Mouse (Mus musculus) cortical plate, adult 2 months (tissue): ENCODE measurements around the gene Drc3.

ENCODE experiments used
- CTCF ChIP-seq: fragments of 200-500 bp; IDR thresholded peaks from 2 replicates; pipeline ENCODE4 v1.5.1; 2011; ENCODE audit warnings: mild to moderate bottlenecking, control low read depth, low read length; ENCODE audit not compliant: insufficient read depth; ENCODE audit errors: extremely low read depth
- POLR2A ChIP-seq: fragments of 200-500 bp; IDR thresholded peaks from 2 replicates; pipeline ENCODE4 v1.6.1; 2011; ENCODE audit warnings: mild to moderate bottlenecking, low read length, control low read depth; ENCODE audit not compliant: insufficient read depth; ENCODE audit errors: extremely low read depth

DNA sequence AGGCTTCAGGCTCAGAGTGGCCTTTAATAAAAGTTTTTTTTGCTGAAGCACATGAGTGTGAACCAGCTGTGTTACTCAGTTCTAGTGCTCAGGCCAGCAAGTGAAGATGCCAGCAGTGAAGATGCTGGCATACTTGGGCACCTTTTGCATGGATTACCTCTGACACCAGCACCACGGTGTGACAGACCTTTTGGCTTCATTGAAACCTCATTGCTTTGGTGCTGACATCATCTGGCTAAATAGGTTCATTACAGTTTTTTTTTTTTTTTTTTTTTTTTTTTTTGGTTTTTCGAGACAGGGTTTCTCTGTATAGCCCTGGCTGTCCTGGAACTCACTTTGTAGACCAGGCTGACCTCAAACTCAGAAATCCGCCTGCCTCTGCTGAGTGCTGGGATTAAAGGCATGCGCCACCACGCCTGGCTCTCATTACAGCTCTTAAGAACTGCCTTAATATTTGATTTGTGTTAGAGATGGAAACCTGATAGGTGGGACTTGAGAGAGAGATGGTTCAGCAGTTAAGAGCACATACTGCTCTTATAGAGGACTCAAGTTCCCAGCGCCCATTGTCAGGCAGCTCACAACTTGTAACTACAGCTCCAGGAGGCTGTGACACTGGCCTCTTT lies 69.0 kb downstream of the Drc3 start:
- TF ChIP-seq POLR2A (no peak), CTCF (peak; percentile 8; the same call in 1 of the 2 replicates)
